Mouse (Mus musculus) right cerebral cortex, adult 18-20 months (tissue): ENCODE results near the gene Hist1h2bn.
"Not testable (repeated sequence)": the region's sequence is repeated elsewhere in the genome, so short reads cannot be mapped to it uniquely, and the experiment has no call there.

ENCODE experiments used
- DNase-seq: peaks from one replicate; pipeline ENCODE4 v3.0.0; 2022; ENCODE audit warnings: mixed read lengths

Hist1h2bn gene

GRCm38 (mm10) chr13:21753524-21754285, at the start of gene Hist1h2bn, which contains the start of gene Hist1h2ak:
Gene Hist1h2bn (plus strand): TSS chr13:21754123.
Gene Hist1h2ak (minus strand): TSS chr13:21753827.
- peak; percentile 90 for DNase-seq

GRCm38 (mm10) chr13:21706669-21707068, 47.3 kb upstream of the Hist1h2bn start:
- no peak for DNase-seq

GRCm38 (mm10) chr13:21710031-21710711, 43.8 kb upstream of the Hist1h2bn start:
- DNase-seq = peak; percentile 90

DNA sequence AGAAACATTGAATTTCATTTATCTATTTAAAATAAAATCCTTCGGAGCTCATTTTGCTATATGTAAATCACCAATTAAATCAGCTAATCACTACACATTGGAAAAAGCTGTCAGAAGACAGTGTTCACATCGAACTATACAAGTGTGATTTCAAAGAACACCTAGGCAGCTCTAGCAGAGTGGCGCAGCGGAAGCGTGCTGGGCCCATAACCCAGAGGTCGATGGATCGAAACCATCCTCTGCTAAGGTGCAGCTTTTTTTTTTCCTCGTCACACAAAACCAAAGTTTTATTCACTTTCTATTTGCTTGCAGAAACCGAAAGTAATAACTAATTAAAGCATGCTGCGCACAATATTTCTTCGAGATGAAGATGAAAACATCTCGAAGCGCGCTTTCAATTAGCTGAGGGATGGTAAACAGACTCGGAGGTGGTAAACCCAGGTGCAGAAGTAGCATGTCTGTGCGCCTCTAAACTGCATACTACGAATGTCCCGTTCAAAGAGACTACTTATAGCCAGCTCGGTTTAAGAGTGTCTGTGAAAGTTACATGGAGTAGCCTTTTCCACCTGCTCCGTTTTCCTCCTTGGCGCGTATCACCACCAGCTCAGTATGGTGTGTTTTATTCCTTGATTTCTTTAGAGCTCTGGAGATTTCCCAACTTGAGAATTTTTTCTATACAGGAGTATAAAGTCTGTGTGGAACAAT, 43.0 kb upstream of the Hist1h2bn start:
- DNase-seq = peak; percentile 77

GRCm38 (mm10) chr13:21711698-21712097, 42.2 kb upstream of the Hist1h2bn start:
- no peak for DNase-seq

DNA sequence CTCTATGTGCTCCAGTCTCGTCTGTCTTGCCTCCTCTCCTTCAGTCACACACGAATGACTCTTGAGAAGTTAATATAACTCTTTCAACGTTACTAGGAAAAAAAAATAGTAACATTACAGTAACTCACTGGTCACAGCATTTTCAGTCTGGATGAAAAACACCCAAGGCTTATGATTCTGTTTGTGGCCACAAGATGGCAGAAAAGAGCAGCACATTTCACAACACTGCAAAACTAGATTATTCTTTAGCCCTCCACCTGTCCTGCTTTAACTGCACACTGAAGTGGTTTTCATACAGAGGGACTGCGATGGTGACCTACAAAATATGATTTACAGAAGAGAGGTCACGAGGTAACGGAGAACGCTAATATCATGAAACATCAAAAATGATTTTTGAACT, 39.2 kb upstream of the Hist1h2bn start:
- DNase-seq = peak; percentile 75

DNA sequence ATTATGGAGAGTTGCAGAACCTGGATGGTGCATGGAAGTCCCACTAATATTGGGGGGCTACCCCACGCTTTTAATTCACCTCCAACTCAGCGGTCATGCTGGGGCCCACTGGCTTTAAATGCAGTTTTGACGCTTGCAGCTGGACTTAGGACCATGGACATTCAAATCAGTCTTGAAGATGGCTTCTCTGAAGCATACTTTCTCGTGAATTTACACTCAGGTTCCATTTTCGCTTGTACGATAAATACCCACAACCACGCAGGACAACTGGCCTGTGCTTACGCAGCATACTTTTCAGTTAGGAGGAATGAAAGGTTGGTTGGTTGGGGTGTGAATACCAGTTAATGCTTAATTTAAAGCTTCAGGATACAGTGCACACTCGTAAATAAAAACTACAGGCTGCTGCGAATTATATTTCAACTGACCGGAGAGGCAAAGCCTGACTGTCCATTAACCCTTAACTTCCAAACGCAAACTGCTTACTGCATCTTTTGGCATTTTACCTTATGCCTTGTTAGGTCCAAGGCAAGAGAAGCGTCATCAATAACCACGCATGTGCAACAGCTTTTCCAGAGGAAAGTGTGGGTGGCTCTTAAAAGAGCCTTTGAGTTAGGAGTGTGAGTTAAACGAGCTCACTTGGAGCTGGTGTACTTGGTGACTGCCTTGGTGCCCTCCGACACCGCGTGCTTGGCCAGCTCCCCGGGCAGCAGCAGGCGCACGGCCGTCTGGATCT, 38.6 kb upstream of the Hist1h2bn start:
- peak; percentile 22 for DNase-seq

DNA sequence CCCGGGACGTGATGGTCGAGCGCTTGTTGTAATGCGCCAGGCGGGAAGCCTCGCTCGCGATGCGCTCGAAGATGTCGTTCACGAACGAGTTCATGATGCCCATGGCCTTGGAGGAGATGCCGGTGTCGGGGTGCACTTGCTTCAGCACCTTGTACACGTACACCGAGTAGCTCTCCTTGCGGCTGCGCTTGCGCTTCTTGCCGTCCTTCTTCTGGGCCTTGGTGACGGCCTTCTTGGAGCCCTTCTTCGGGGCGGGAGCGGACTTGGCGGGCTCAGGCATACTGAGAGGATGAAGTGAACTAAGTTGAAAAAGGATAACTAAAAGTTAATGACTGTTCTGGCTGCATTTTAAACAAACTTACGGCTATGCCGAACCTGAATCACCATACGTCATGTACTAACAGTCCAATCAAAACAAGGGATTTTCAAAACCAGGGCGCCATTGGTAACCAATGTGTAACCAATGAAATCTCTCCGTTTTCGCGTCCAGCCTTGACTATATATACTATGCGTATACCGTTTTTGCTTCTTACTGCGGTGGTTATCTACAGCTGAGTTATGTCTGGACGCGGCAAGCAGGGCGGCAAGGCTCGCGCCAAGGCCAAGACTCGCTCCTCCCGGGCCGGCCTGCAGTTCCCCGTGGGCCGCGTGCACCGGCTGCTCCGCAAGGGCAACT, 37.9 kb upstream of the Hist1h2bn start, which contains the start of the genes Hist1h2bl and Hist1h2ai:
Gene Hist1h2bl, minus strand, starts transcription at position 280 of the 676 bp plus-strand sequence.
Gene Hist1h2ai, plus strand, starts transcription at position 559 of the 676 bp plus-strand sequence.
- peak; percentile 91 for DNase-seq

DNA sequence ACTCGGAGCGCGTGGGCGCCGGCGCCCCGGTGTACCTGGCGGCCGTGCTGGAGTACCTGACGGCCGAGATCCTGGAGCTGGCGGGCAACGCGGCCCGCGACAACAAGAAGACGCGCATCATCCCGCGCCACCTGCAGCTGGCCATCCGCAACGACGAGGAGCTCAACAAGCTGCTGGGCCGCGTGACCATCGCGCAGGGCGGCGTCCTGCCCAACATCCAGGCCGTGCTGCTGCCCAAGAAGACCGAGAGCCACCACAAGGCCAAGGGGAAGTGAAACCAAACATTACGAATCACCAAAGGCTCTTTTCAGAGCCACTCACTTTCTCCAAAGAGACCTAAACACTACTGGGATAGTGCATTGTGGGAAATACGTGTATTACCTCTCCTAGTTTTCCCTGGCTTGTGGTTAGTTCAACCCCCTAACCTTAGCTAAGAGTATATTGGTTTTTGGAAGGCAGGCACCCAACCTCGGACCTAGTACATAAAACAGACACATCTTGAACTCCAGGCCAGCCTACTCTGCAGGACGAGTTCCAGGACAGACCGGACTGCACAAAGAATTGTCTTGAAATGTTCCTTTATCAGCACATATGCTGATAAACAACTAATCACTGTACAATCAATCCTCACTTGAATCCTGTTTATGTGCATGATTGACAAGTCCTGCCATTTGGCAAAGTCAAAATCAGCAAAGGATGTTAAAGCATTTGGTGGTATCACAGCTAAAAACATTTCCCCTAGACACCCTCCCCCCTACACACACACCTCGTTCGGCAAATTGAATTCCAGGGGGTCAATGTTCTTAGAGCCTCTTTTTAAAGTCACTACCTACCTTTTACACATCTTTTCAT, 37.2 kb upstream of the Hist1h2bn start:
- not testable (repeated sequence) for DNase-seq

GRCm38 (mm10) chr13:21717397-21718357, 36.2 kb upstream of the Hist1h2bn start, which contains the start of gene Hist1h3h:
Gene Hist1h3h (plus strand): TSS chr13:21717659.
- peak; percentile 91 for DNase-seq

DNA sequence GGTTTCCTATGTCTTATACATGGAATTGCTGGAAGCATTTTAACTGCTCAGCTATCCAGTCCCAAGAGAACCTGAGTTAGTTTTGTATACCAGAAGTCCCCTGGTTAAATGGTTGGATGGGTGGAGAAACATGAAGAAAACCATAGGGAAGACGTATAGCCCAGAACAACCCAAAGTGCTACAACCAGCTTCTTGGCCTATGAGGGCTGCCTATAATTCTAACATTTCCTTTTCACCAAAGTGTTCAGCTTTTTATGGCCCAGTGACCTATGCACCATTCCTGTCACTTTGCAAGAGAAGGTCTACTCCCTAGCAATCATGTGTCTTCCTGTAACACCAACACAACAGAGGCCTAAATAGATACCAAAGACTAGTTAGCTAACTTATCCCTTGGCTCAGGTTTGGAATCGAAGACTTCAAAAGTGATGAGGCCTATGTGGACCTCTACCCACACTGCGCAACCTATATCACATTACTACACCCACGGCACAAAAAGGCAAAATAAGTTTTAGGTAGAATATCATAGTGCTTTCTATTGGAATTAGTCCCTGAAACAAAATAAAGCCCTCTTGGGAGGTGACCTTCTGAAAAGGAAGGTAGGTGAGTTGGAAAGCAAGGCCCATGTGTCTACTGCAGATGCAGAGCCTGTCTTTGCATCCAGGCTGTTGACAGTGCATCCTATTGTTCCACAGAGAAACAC, 35.4 kb upstream of the Hist1h2bn start:
- no peak for DNase-seq

GRCm38 (mm10) chr13:21721107-21721756, 32.7 kb upstream of the Hist1h2bn start:
- not testable (repeated sequence) for DNase-seq

GRCm38 (mm10) chr13:21721757-21722372, 32.1 kb upstream of the Hist1h2bn start, which contains the start of gene Hist1h2bm:
Gene Hist1h2bm (plus strand): TSS chr13:21722044.
- DNase-seq = peak; percentile 64

DNA sequence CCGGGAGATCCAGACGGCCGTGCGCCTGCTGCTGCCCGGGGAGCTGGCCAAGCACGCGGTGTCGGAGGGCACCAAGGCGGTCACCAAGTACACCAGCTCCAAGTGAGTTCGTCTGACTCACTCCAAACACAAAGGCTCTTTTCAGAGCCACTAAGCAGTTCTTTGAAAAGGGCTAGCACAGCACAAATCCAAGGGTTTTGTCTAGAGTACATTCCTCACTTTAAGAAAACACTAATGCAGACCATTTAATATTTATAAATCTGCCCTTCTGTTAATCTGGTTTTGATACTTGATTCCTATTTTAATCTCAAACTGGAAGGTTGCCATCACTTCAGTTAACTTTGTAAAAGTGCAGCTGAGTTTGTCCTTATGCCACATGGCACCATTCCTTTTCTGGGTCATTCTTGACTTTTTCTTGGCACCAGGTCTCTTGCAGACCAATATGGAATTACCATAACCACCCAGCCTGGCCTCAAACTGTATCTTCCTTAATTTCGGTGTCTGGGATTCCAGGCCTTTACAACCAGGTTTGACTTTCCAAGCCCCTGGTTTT, 31.5 kb upstream of the Hist1h2bn start:
- DNase-seq = no peak

GRCm38 (mm10) chr13:21722993-21723836, 30.7 kb upstream of the Hist1h2bn start:
- no peak for DNase-seq

DNA sequence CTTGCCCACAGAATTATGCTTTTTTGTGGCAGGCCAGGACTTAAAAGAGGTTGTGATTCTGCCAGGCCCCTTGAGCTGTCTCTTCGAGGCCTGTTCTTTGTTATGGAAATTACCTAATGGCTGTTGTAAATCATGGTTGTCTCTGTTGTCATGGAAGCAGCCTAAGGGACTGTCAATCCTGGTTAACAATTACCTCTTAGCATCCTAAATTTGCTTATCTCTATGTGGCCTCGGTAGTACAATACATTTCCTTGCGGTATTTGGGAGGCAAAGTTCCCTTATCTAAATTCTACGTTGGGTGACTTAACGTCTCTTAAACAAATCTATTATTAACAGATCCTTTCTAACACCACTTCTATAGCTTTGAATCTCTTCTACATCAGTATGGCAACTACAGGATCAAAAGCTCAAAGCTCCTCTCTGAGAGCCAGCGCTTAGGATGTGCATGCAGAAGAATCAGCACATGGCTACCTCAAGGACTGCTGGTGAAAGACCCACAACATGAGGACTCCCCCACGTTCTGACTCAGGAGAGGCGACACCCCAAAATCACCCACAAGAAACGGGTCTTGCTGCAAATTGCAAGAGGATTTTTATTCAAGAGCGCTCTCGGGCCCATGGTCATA, 25.9 kb upstream of the Hist1h2bn start:
- no peak for DNase-seq
